Mouse (Mus musculus): Measurements from ENCODE around the gene Fezf2. TPM values are rescaled to one million over a fixed set of nuclear protein-coding genes. Genes with fewer than 3 reads are reported as not detected.

The Fezf2 gene
- polyA plus RNA-seq, 1 experiment from 2014 or later: not detected

Other genes starting within 250 kb of the Fezf2 start
- 0.08 and 0.17 TPM in 2 replicates for gene Gm49355, start 64.2 kb downstream of the Fezf2 start, polyA plus RNA-seq (2016; fragmentation: Nextera tagmentation; extraction: Ambion mirVana)
- gene 3830406C13Rik, start 64.0 kb downstream of the Fezf2 start, polyA plus RNA-seq (2016; fragmentation: Nextera tagmentation; extraction: Ambion mirVana): 27.1 and 30.1 TPM in 2 replicates